Mouse (Mus musculus) liver, embryonic 13.5 days (tissue): ENCODE data around the gene Golph3. TPM values are rescaled to one million over a fixed set of nuclear protein-coding genes. Genes with fewer than 3 reads are reported as not detected.

ENCODE experiments used
- ATAC-seq: fragments of 200-750 bp; cut with Nextera tagmentation; 2 replicates; pipeline ENCODE4 v1.8.0; 2017; ENCODE audit warnings: low read depth, mild to moderate bottlenecking, moderate number of reproducible peaks, moderate library complexity
- DNase-seq: peaks from one replicate; pipeline ENCODE4 v3.0.0; 2022
- H3K27ac ChIP-seq: fragments of 300-500 bp; sonication (generic); 2 replicates; pipeline ENCODE4 v1.5.1; 2015; ENCODE audit warnings: moderate library complexity, mild to moderate bottlenecking, inconsistent platforms
- H3K27me3 ChIP-seq: fragments of 300-500 bp; sonication (generic); 2 replicates; pipeline ENCODE4 v1.6.1; 2015; ENCODE audit warnings: mild to moderate bottlenecking, inconsistent platforms
- H3K36me3 ChIP-seq: fragments of 300-500 bp; sonication (generic); 2 replicates; pipeline ENCODE4 v1.6.1; 2015; ENCODE audit warnings: mild to moderate bottlenecking, inconsistent platforms
- H3K4me1 ChIP-seq: fragments of 300-500 bp; sonication (generic); replicated peaks from 2 replicates; pipeline ENCODE4 v1.6.1; 2015; ENCODE audit warnings: inconsistent platforms
- H3K4me2 ChIP-seq: fragments of 300-500 bp; sonication (generic); 2 replicates; pipeline ENCODE4 v1.6.1; 2015; ENCODE audit warnings: inconsistent platforms, mild to moderate bottlenecking, moderate library complexity
- H3K4me3 ChIP-seq: fragments of 300-500 bp; sonication (generic); replicated peaks from 2 replicates; pipeline ENCODE4 v1.5.1; 2015; ENCODE audit warnings: mild to moderate bottlenecking, inconsistent platforms
- H3K9ac ChIP-seq: fragments of 300-500 bp; sonication (generic); 2 replicates; pipeline ENCODE4 v1.6.1; 2015; ENCODE audit warnings: mild to moderate bottlenecking, inconsistent platforms
- H3K9me3 ChIP-seq: fragments of 300-500 bp; sonication (generic); replicated peaks from 2 replicates; pipeline ENCODE4 v1.6.1; 2016; ENCODE audit warnings: inconsistent platforms
- WGBS: fragments of 180-500 bp; shearing (Covaris S2); methylation state at CpG from one replicate; pipeline ENCODE4 v1.1.7; 2015; ENCODE audit not compliant: insufficient replicate concordance; 5-methylcytosine and 5-hydroxymethylcytosine counted together
- polyA plus RNA-seq: library from polyadenylated mRNA; unstranded; fragments of >200 nt; fragmentation: Nextera tagmentation; extraction: Ambion mirVana; gene quantifications from 2 replicates; pipeline ENCODE4 v1.2.1, GENCODE M21; 2015

Golph3 gene
- polyA plus RNA-seq, 1 experiment from 2014 or later: 51.6 TPM

DNA sequence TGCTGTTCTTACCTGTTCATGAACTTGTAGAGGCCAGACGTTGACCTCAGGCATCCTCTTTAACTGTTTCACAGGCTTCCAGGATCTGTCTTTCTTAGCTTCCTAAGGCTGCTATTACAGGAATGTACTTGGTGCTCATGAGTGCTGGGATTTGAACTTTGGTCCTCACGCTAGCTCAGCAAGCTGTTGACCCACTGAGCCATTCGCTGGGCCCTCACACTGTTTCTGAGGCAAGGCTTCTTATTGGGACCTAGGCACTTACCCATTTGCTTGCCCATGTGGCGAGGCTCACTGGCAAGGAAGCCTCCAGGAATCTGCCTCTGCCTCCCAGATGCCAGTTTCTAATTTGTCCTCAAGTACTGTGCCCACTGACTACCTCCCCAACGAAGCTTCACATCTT lies 1.4 kb upstream of the Golph3 start:
- peaks cover 5% of the 10 kb centered on the region; the same call in 1 of the 2 replicates for H3K27me3 ChIP-seq
- no peak for DNase-seq
- peaks cover 46% of the 10 kb centered on the region for H3K4me1 ChIP-seq
- H3K9me3 ChIP-seq: no peaks in the 10 kb centered on the region
- WGBS: 42% methylated on average over 5 of the region's 5 CpGs
- no peak for ATAC-seq
- H3K36me3 ChIP-seq: no peaks in the 10 kb centered on the region
- no peak overlapping the region for H3K27ac ChIP-seq
- peak overlapping the region; percentile 85 for H3K4me2 ChIP-seq
- peak overlapping the region; percentile 99; the same call in 1 of the 2 replicates for H3K9ac ChIP-seq
- H3K4me3 ChIP-seq: 0 out of 2 replicates have a peak overlapping the region, but pooled peaks have one; percentile 99

DNA sequence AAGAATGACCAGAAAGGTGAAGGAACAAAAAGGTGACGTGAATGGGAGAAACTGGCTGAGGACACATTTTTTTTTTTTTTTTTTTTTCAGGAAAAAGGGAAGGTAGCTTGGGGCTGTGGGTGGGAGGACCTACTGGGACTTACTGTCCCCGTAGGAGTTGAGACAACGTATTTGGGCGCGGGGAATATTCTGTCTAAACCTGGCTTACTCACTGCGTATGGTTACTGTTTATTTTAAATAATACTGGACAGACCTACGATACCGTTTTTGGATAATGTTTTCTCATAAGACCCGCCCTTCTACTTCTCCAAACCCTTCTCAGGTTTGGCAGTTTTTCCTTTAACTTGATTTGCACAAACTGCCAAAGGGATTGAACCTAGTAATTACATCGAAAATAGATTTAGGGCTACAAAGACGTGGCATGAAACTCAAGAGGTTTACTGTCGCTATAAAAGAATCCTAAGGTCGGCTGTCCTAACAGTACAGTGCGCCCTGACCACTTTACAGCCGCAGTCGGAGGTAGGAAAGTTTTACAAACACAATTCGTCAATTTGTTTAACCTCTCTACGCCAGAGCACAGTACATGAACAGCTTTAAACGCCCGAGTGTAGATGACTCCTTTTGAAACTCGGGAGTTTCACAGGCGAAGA lies 684 bp upstream of the Golph3 start:
- peak overlapping the region; percentile 85 for H3K4me2 ChIP-seq
- peaks cover 2% of the 10 kb centered on the region for H3K36me3 ChIP-seq
- peaks cover 45% of the 10 kb centered on the region for H3K4me1 ChIP-seq
- H3K9ac ChIP-seq: peak overlapping the region; percentile 99
- ATAC-seq (peak; percentile 22), DNase-seq (no peak)
- WGBS: 3% methylated on average over 22 of the region's 22 CpGs
- H3K9me3 ChIP-seq: no peaks in the 10 kb centered on the region
- H3K27ac ChIP-seq: peak overlapping the region; percentile 94
- peak overlapping the region; percentile 99 for H3K4me3 ChIP-seq
- H3K27me3 ChIP-seq: peaks cover 5% of the 10 kb centered on the region; the same call in 1 of the 2 replicates

DNA sequence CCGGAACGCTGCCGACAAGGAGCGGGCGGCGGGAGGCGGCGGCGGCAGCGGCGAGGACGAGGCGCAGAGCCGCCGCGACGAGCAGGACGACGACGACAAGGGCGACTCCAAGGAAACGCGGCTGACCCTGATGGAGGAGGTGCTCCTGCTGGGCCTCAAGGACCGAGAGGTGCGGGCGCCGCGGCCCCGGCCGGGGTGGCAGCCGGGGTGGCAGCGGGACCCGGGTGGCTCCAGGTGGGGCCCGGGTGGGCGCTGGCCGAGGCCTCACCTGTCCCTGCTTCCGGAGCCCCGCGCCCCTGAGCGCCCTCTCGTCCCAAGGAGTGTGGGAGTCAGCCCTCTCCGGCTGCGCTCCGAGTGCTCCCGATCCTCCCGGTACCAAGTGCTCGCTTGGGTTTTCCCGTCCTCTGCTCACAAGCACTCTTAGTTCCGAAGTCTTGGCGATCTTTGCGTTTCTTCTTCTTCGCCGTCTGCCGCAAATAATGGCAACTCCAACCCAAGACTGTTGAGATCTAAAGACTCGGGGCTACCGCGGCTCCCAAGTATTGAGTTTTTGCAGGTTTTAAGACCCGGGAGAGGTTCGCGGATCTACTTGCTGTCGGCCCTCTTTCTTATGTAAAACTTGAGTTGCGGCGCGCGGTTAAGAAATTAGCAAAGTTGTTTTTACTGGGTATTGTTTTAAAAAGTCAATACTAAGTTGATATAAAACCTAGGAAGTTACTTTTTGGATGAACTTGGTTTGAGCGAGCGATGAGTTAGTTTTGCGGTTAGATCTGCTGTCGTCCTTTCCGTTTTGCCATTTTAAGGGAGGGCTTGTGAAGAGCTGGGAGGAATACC lies 755 bp downstream of the Golph3 start, which contains the start of gene 1810049J17Rik:
Gene 1810049J17Rik (minus strand): TSS at position 112 of the 834 bp plus-strand sequence.
- Histone ChIP-seq H3K9me3 (no peaks in the 10 kb centered on the region), H3K4me2 (peak within 1 kb of the TSS; percentile 85), H3K36me3 (peaks cover 10% of the 10 kb centered on the region), H3K4me3 (peak within 1 kb of the TSS; percentile 99), H3K27ac (peak within 1 kb of the TSS; percentile 94), H3K27me3 (peaks cover 5% of the 10 kb centered on the region; the same call in 1 of the 2 replicates), H3K4me1 (peaks cover 49% of the 10 kb centered on the region), H3K9ac (peak within 1 kb of the TSS; percentile 99)
- peak; percentile 52 for DNase-seq
- under 1% methylated on average over 70 of the region's 70 CpGs for WGBS
- ATAC-seq: peak; percentile 51

DNA sequence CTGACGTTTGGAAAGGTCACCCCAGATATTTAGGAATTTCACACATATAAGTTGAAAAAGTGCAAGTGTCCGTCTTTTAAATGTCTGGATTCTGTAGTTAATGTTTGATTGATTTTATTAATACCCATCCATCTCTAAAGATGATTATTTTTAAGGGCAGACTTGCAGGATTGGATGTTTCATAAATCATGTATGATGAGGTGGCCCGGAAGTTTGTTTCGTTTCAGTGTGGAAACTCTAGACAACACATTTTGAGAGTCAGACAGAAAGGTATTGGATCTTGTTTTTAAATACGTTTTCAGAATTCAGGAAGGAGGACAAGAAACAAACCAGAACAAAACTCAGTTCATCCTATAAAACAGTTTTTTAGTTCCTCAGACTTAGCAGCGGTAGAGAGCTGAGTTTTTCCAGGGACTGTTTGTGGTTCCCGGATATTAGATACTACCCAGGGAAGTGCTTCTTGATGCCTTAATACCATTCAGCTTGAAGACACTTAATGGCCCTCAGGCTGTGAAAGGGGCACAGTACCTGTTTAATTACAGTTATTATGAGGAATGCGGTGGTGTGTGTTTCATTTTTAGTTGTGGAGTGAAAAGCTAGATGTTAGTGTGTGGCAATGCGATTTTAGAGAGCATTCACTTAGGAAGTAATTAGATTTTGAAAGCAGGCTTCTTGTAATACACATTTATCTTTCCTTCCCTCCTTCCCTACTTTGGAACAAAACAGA lies 1.6 kb downstream of the Golph3 start:
- no peak for DNase-seq
- H3K9me3 ChIP-seq: no peaks in the 10 kb centered on the region
- 11% methylated on average over 9 of the region's 9 CpGs for WGBS
- H3K4me1 ChIP-seq: peaks cover 48% of the 10 kb centered on the region
- peaks cover 16% of the 10 kb centered on the region for H3K36me3 ChIP-seq
- H3K4me2 ChIP-seq: peak overlapping the region; percentile 83
- peak overlapping the region; percentile 99 for H3K9ac ChIP-seq
- H3K27me3 ChIP-seq: peaks cover 5% of the 10 kb centered on the region; the same call in 1 of the 2 replicates
- peak overlapping the region; percentile 94 for H3K27ac ChIP-seq
- peak overlapping the region; percentile 99 for H3K4me3 ChIP-seq
- no peak for ATAC-seq

DNA sequence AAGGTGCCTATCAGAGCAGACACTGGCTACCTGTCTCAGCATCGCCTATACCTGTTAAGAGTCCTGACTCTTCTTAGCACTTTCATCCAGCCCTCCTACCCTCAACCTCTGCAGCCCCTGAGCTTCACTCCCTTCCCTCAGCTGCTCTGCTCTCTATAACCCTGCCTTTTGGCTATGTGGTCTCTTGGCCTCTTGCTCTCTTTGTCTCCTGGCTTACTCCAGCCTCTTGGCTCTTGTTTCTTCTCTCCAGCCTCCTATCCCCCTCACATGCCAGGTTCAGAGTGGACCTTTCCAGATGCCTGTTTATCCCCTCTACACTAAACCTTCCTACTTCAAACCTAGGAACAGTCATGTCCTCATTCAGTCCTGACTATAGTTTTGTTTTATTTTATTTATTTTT lies 3.1 kb downstream of the Golph3 start:
- no peak for DNase-seq
- no peak for ATAC-seq
- Histone ChIP-seq H3K27ac (peak overlapping the region; percentile 27), H3K9me3 (no peaks in the 10 kb centered on the region), H3K36me3 (peaks cover 18% of the 10 kb centered on the region), H3K4me1 (peaks cover 50% of the 10 kb centered on the region), H3K27me3 (peaks cover 5% of the 10 kb centered on the region; the same call in 1 of the 2 replicates), H3K4me3 (0 out of 2 replicates have a peak overlapping the region, but pooled peaks have one; percentile 99), H3K4me2 (peak overlapping the region; percentile 36), H3K9ac (peak overlapping the region; percentile 12; the same call in 1 of the 2 replicates)
- 83% methylated on average over 1 of the region's 1 CpGs for WGBS

DNA sequence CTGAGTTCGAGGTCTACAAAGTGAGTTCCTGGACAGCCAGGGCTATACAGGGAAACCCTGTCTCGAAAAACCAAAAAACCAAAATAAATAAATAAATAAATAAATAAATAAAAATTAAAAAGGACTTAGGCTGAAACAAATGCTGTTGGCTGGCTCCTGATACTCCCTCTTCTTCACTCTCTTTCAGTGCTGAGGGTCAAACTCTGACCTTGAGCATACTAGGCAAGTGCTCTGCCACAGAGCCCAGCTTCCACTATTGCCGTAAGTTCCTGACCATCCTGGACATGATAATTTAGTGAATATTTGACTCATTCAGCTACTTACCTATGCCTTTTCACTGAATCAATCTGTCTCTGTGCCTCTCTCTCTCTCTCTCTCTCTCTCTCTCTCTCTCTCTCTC lies 9.1 kb downstream of the Golph3 start:
- Histone ChIP-seq H3K27ac (no peak overlapping the region), H3K4me1 (peaks cover 70% of the 10 kb centered on the region), H3K9ac (no peak overlapping the region), H3K36me3 (peaks cover 22% of the 10 kb centered on the region), H3K4me3 (no peak overlapping the region), H3K4me2 (no peak overlapping the region), H3K27me3 (no peaks in the 10 kb centered on the region), H3K9me3 (no peaks in the 10 kb centered on the region)
- 80% methylated on average over 3 of the region's 3 CpGs for WGBS
- DNase-seq (no peak), ATAC-seq (no peak)

DNA sequence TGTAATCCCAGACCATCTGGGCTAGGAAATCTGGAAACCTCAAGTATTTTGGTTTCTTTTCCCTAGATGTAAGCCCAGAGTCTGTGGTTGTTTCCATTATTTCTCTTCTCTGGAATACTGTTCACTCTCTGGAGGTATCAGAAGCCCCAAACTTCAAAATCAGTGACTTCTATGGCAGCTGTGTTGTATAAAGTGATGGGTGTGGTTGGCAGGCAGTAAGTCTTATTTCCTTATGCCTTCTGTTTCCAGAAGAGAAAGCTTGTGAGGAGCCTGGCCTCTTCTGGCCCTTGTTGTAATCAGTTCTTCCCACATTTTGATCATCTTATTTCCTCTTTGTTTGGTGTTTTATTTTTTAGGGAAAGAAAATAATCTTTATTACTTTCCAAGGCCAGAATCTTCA lies 9.6 kb downstream of the Golph3 start:
- ATAC-seq: no peak
- peaks cover 69% of the 10 kb centered on the region for H3K4me1 ChIP-seq
- peaks cover 17% of the 10 kb centered on the region for H3K36me3 ChIP-seq
- no peaks in the 10 kb centered on the region for H3K9me3 ChIP-seq
- no peaks in the 10 kb centered on the region for H3K27me3 ChIP-seq
- H3K27ac ChIP-seq: no peak overlapping the region
- no peak overlapping the region for H3K9ac ChIP-seq
- DNase-seq: no peak
- H3K4me2 ChIP-seq: no peak overlapping the region
- H3K4me3 ChIP-seq: no peak overlapping the region

DNA sequence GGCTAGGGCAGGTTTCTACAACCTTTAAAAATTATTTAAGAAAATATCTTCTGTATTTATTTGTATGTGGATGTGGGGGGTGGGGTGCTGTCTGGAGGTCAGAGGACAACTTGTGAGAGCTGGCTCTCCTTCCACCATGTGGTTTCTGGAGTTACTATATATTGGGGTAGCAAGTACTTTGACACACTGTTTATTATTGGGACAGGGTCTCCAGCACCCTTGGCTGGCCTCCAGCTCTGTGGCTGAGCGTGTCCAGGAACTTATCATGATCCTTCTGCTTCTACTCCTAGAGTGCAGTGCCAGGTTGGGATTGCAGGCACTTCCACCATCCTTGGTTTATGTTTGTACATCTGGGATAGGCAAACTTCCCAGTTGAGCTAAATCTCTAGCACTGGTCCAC lies 10.1 kb downstream of the Golph3 start:
- Histone ChIP-seq H3K4me3 (no peak overlapping the region), H3K4me1 (peaks cover 69% of the 10 kb centered on the region)
- ATAC-seq: no peak

DNA sequence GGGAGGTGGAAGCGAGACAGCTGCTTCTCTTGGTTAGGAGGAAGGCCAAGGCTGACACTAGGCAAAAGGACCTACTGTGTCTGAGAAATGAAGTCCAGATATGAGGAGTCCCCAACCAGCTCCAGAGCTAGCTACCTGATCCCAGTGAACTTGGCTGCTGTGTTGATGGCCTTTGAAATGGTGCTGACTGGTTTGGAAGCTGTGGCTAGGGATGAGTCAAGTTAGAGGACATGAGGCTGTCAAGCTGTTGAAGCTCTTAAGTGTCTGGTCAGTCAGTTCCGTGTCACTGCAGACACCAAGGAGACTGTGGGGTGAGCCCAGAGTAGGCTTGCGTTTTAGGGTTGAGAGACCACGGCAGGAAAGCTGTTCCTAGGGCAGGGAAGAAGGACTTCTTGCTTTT lies 13.1 kb downstream of the Golph3 start:
- H3K4me1 ChIP-seq: peaks cover 88% of the 10 kb centered on the region
- peak overlapping the region; percentile 53 for H3K27ac ChIP-seq
- WGBS: 70% methylated on average over 4 of the region's 4 CpGs
- H3K9me3 ChIP-seq: no peaks in the 10 kb centered on the region
- no peak for ATAC-seq
- no peak overlapping the region for H3K4me2 ChIP-seq
- no peaks in the 10 kb centered on the region for H3K27me3 ChIP-seq
- no peak for DNase-seq
- no peak overlapping the region for H3K4me3 ChIP-seq
- H3K36me3 ChIP-seq: 0 out of 2 replicates have a peak, but pooled peaks cover 5% of the 10 kb centered on the region
- peak overlapping the region; percentile 23; the same call in 1 of the 2 replicates for H3K9ac ChIP-seq

More for the DNA sequence above, 10.1 kb downstream of the Golph3 start:
- Histone ChIP-seq H3K4me2 (no peak overlapping the region), H3K27me3 (no peaks in the 10 kb centered on the region), H3K9ac (no peak overlapping the region), H3K27ac (no peak overlapping the region), H3K9me3 (no peaks in the 10 kb centered on the region), H3K36me3 (peaks cover 13% of the 10 kb centered on the region; the same call in 1 of the 2 replicates)
- DNase-seq: no peak
- 67% methylated on average over 1 of the region's 1 CpGs for WGBS

DNA sequence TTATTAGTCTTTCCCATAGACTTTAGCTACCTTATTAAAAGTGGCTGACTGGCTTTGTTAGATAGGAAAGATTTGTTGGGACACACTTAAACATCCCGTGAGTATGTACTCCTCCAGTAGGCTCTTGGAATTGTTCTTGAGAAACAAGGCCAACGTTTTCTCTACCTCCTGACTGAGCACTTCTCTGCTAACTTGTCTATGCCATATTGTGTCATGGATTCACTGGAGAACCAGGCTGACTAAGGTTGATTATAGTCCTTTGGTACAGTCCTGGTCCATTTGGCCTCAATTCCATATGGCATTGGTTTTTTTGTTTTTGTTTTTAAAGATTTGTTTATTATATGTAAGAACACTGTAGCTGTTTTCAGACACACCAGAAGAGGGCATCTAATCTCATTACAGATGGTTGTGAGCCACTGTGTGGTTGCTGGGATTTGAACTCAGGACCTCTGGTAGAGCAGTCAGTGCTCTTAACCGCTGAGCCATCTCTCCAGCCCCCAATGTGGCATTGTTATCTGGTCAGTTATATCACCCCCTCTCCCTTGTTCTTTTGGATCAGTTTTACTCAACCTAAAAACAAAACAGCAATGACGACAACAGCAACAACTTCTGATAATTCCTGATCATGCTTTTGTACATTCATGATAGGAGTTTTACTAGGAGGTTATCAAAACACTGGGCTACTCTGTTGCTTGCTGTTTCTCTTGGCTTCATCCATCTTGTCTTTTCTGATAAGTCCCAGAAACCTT lies 16.0 kb downstream of the Golph3 start:
- 40% methylated on average over 4 of the region's 4 CpGs for WGBS
- ATAC-seq (peak; percentile 27), DNase-seq (peak; percentile 52)
- no peaks in the 10 kb centered on the region for H3K9me3 ChIP-seq
- 0 out of 2 replicates have a peak, but pooled peaks cover 5% of the 10 kb centered on the region for H3K36me3 ChIP-seq
- H3K9ac ChIP-seq: no peak overlapping the region
- peaks cover 87% of the 10 kb centered on the region for H3K4me1 ChIP-seq
- peak overlapping the region; percentile 73 for H3K27ac ChIP-seq
- no peaks in the 10 kb centered on the region for H3K27me3 ChIP-seq
- no peak overlapping the region for H3K4me3 ChIP-seq
- H3K4me2 ChIP-seq: peak overlapping the region; percentile 25; the same call in 1 of the 2 replicates
